Mouse (Mus musculus) MEL (cell line): ENCODE data around the gene Gsg1l. TPM values are rescaled to one million over a fixed set of nuclear protein-coding genes. Genes with fewer than 3 reads are reported as not detected.

Experiments
- DNase-seq: peaks from one replicate; pipeline ENCODE4 v3.0.0; 2011; ENCODE audit warnings: low read depth, low spot score
- H3K27ac ChIP-seq: 2 replicates; pipeline ENCODE4 v1.5.1; 2012; ENCODE audit warnings: low read depth, mild to moderate bottlenecking, control low read depth, low read length, moderate library complexity; ENCODE audit not compliant: control insufficient read depth
- H3K27me3 ChIP-seq, 2 experiments: fragments of 150-350 bp in 1 of 2; sonication (generic) in 1 of 2; 2 replicates each; pipeline ENCODE4 v1.6.1; 2012; ENCODE audit warnings: low read length in 2 of 2, mild to moderate bottlenecking in 2 of 2, improper control_type of control experiment in 1 of 2, moderate library complexity in 1 of 2; ENCODE audit not compliant: insufficient read depth in 2 of 2, control insufficient read depth in 1 of 2
- H3K36me3 ChIP-seq, 2 experiments: 2 replicates each; pipeline ENCODE4 v1.6.1; 2012 to 2014; ENCODE audit warnings: low read length in 2 of 2, improper control_type of control experiment in 1 of 2, inconsistent platforms in 1 of 2, mild to moderate bottlenecking in 1 of 2; ENCODE audit not compliant: insufficient read depth in 2 of 2, control insufficient read depth in 1 of 2
- H3K4me1 ChIP-seq, 2 experiments: fragments of 150-350 bp in 1 of 2; sonication (generic) in 1 of 2; 2 replicates each; pipeline ENCODE4 v1.6.1; 2012; ENCODE audit warnings: low read length in 2 of 2, improper control_type of control experiment in 1 of 2, mild to moderate bottlenecking in 1 of 2; ENCODE audit not compliant: insufficient read depth in 2 of 2, control insufficient read depth in 1 of 2
- H3K4me3 ChIP-seq, 2 experiments: fragments of 150-350 bp in 1 of 2; sonication (generic) in 1 of 2; 2 replicates each; pipeline ENCODE4 v1.5.1; 2012; ENCODE audit warnings: low read depth in 2 of 2, low read length in 2 of 2, mild to moderate bottlenecking in 2 of 2, moderate library complexity in 2 of 2, control low read depth in 1 of 2, improper control_type of control experiment in 1 of 2; ENCODE audit not compliant: control insufficient read depth in 1 of 2, insufficient read depth in 1 of 2
- H3K79me2 ChIP-seq: 2 replicates; pipeline ENCODE4 v1.6.1; 2012; ENCODE audit warnings: mild to moderate bottlenecking, low read length, moderate library complexity; ENCODE audit not compliant: control insufficient read depth, poor library complexity, insufficient read depth
- H3K9ac ChIP-seq: 2 replicates; pipeline ENCODE4 v1.6.1; 2012; ENCODE audit warnings: low read depth, mild to moderate bottlenecking, control low read depth, low read length, moderate library complexity; ENCODE audit not compliant: control insufficient read depth, poor library complexity, severe bottlenecking
- H3K9me3 ChIP-seq: fragments of 150-350 bp; sonication (generic); replicated peaks from 2 replicates; pipeline ENCODE4 v1.6.1; 2012; ENCODE audit warnings: mild to moderate bottlenecking, low read length, improper control_type of control experiment, moderate library complexity; ENCODE audit not compliant: insufficient read depth
- BHLHE40 ChIP-seq: IDR thresholded peaks from 2 replicates; pipeline ENCODE4 v1.6.1; 2012; ENCODE audit warnings: low read depth, mild to moderate bottlenecking, inconsistent platforms, low read length, improper control_type of control experiment, borderline replicate concordance
- CHD2 ChIP-seq: IDR thresholded peaks from 2 replicates; pipeline ENCODE4 v1.6.1; 2011; ENCODE audit warnings: low read length, improper control_type of control experiment
- CTCF ChIP-seq, 3 experiments: IDR thresholded peaks in 2 of 3; conservative IDR thresholded peaks in 1 of 3; 2 replicates each; pipeline ENCODE4 v1.5.1; 2011 to 2012; ENCODE audit warnings: low read length in 3 of 3, low read depth in 2 of 3, mild to moderate bottlenecking in 2 of 3, improper control_type of control experiment in 1 of 3, inconsistent platforms in 1 of 3, mixed read lengths in 1 of 3, moderate library complexity in 1 of 3; ENCODE audit not compliant: control insufficient read depth in 1 of 3, insufficient read depth in 1 of 3, poor library complexity in 1 of 3, severe bottlenecking in 1 of 3
- E2F4 ChIP-seq: IDR thresholded peaks from 2 replicates; pipeline ENCODE4 v1.6.1; 2011; ENCODE audit warnings: low read depth, low read length, improper control_type of control experiment, borderline replicate concordance
- ELF1 ChIP-seq: IDR thresholded peaks from 2 replicates; pipeline ENCODE4 v1.6.1; 2014; ENCODE audit warnings: low read depth, mild to moderate bottlenecking, inconsistent platforms, low read length, improper control_type of control experiment, moderate library complexity
- GABPA ChIP-seq: IDR thresholded peaks from 2 replicates; pipeline ENCODE4 v1.6.1; 2012; ENCODE audit warnings: low read depth, mild to moderate bottlenecking, inconsistent platforms, low read length, improper control_type of control experiment, moderate library complexity
- HCFC1 ChIP-seq: IDR thresholded peaks from 2 replicates; pipeline ENCODE4 v1.6.1; 2012; ENCODE audit warnings: low read depth, mild to moderate bottlenecking, inconsistent platforms, low read length, improper control_type of control experiment, moderate library complexity
- KAT2A ChIP-seq: conservative IDR thresholded peaks from 2 replicates; pipeline ENCODE4 v1.6.1; 2012; ENCODE audit warnings: low read depth, low read length, improper control_type of control experiment, inconsistent platforms
- MAFK ChIP-seq: IDR thresholded peaks from 2 replicates; pipeline ENCODE4 v1.6.1; 2011; ENCODE audit warnings: low read depth, mild to moderate bottlenecking, low read length, improper control_type of control experiment, borderline replicate concordance
- MAX ChIP-seq: IDR thresholded peaks from 2 replicates; pipeline ENCODE4 v1.6.1; 2011; ENCODE audit warnings: low read length, improper control_type of control experiment
- MEF2A ChIP-seq: IDR thresholded peaks from 2 replicates; pipeline ENCODE4 v1.6.1; 2014; ENCODE audit warnings: low read depth, mild to moderate bottlenecking, inconsistent platforms, low read length, improper control_type of control experiment; ENCODE audit not compliant: poor library complexity, insufficient replicate concordance, severe bottlenecking; ENCODE audit errors: extremely low read depth
- MXI1 ChIP-seq: IDR thresholded peaks from 2 replicates; pipeline ENCODE4 v1.6.1; 2011; ENCODE audit warnings: mild to moderate bottlenecking, low read depth, low read length, improper control_type of control experiment
- MYB ChIP-seq: IDR thresholded peaks from 2 replicates; pipeline ENCODE4 v1.6.1; 2011; ENCODE audit warnings: mild to moderate bottlenecking, low read depth, low read length, improper control_type of control experiment
- NRF1 ChIP-seq: IDR thresholded peaks from 2 replicates; pipeline ENCODE4 v1.6.1; 2014; ENCODE audit warnings: low read depth, mild to moderate bottlenecking, inconsistent platforms, low read length, improper control_type of control experiment, moderate library complexity; ENCODE audit not compliant: poor library complexity, insufficient read depth, severe bottlenecking
- POLR2A ChIP-seq, 2 experiments: IDR thresholded peaks; 2 replicates each; pipeline ENCODE4 v1.6.1; 2011 to 2012; ENCODE audit warnings: low read length in 2 of 2, mild to moderate bottlenecking in 2 of 2, control low read depth in 1 of 2, improper control_type of control experiment in 1 of 2, low read depth in 1 of 2, moderate library complexity in 1 of 2; ENCODE audit not compliant: control insufficient read depth in 1 of 2, insufficient read depth in 1 of 2, poor library complexity in 1 of 2
- POLR2AphosphoS2 ChIP-seq: IDR thresholded peaks from 2 replicates; pipeline ENCODE4 v1.6.1; 2011; ENCODE audit warnings: low read length, improper control_type of control experiment
- RCOR1 ChIP-seq: IDR thresholded peaks from 2 replicates; pipeline ENCODE4 v1.6.1; 2012; ENCODE audit warnings: low read depth, mild to moderate bottlenecking, inconsistent platforms, low read length, improper control_type of control experiment
- SMC3 ChIP-seq: IDR thresholded peaks from 2 replicates; pipeline ENCODE4 v1.6.1; 2011; ENCODE audit warnings: low read depth, low read length, improper control_type of control experiment
- UBTF ChIP-seq: IDR thresholded peaks from 2 replicates; pipeline ENCODE4 v1.6.1; 2012; ENCODE audit warnings: low read depth, mild to moderate bottlenecking, inconsistent platforms, low read length, improper control_type of control experiment, moderate library complexity, borderline replicate concordance; ENCODE audit not compliant: insufficient read depth
- USF1 ChIP-seq: IDR thresholded peaks from 2 replicates; pipeline ENCODE4 v1.6.1; 2014; ENCODE audit warnings: low read depth, mild to moderate bottlenecking, inconsistent platforms, low read length, improper control_type of control experiment, moderate library complexity
- USF2 ChIP-seq, 2 experiments: IDR thresholded peaks; 2 replicates each; pipeline ENCODE4 v1.6.1; 2011 to 2012; ENCODE audit warnings: improper control_type of control experiment in 2 of 2, low read length in 2 of 2, borderline replicate concordance in 1 of 2, inconsistent platforms in 1 of 2, low read depth in 1 of 2, mild to moderate bottlenecking in 1 of 2; ENCODE audit not compliant: insufficient read depth in 1 of 2
- ZC3H11A ChIP-seq: IDR thresholded peaks from 2 replicates; pipeline ENCODE4 v1.6.1; 2012; ENCODE audit warnings: low read depth, mild to moderate bottlenecking, inconsistent platforms, low read length, improper control_type of control experiment
- ZKSCAN1 ChIP-seq: IDR thresholded peaks from 2 replicates; pipeline ENCODE4 v1.6.1; 2012; ENCODE audit warnings: low read depth, mild to moderate bottlenecking, inconsistent platforms, low read length, improper control_type of control experiment, moderate library complexity
- ZMIZ1 ChIP-seq: IDR thresholded peaks from 2 replicates; pipeline ENCODE4 v1.6.1; 2012; ENCODE audit warnings: low read depth, mild to moderate bottlenecking, inconsistent platforms, low read length, improper control_type of control experiment, moderate library complexity
- ZNF384 ChIP-seq: IDR thresholded peaks from 2 replicates; pipeline ENCODE4 v1.6.1; 2012; ENCODE audit warnings: low read depth, mild to moderate bottlenecking, inconsistent platforms, low read length, improper control_type of control experiment
- polyA plus RNA-seq, 2 experiments: library from polyadenylated mRNA; stranded (reverse) in 1 of 2; unstranded in 1 of 2; fragments of >175 nt in 1 of 2; fragments of >200 nt in 1 of 2; gene quantifications; 2 replicates each; pipeline versions ENCODE4 v1.2.1 to v1.2.4; 2012; ENCODE audit warnings: low replicate concordance in 2 of 2, low read depth in 1 of 2; ENCODE audit not compliant: insufficient read length in 2 of 2, insufficient read depth in 1 of 2, missing spikeins in 1 of 2
- total RNA-seq: library from RNA; depleted of rRNA; stranded (reverse); fragments of 300-350 nt; gene quantifications from 2 replicates; pipeline ENCODE4 v1.2.3, GENCODE M21; 2012

The Gsg1l gene
- total and polyA plus RNA-seq, 3 experiments = not detected

GRCm38 (mm10) chr7:125897059-125897458 is 185.2 kb downstream of the Gsg1l start:
- Histone ChIP-seq H3K27me3 (peaks cover 0 to 2% of the 10 kb centered on the region in 2 experiments; a peak in 2 of 4 replicates), H3K79me2 (no peaks in the 10 kb centered on the region)
- no peak for TF ChIP-seq USF2 (IDR thresholded peaks at IDR 0.05; ENCODE audit: borderline replicate concordance in 1 of 2, insufficient read depth in 1 of 2, low read depth in 1 of 2, low read length in 2 of 2)
- no peak for TF ChIP-seq ZC3H11A
- no peak for TF ChIP-seq E2F4
- TF ChIP-seq RCOR1 = no peak
- no peak for TF ChIP-seq HCFC1
- no peak for TF ChIP-seq POLR2A (IDR thresholded peaks at IDR 0.05; ENCODE audit: control insufficient read depth in 1 of 2, insufficient read depth in 1 of 2, low read depth in 1 of 2, low read length in 2 of 2, poor library complexity in 1 of 2)
- TF ChIP-seq ZKSCAN1 = no peak

GRCm38 (mm10) chr7:125893621-125894020 is 188.6 kb downstream of the Gsg1l start:
- no peaks in the 10 kb centered on the region for H3K4me1 ChIP-seq
- H3K4me3 ChIP-seq = no peak overlapping the region
- no peak for DNase-seq
- no peaks in the 10 kb centered on the region for H3K9me3 ChIP-seq
- TF ChIP-seq MXI1 (no peak), NRF1 (no peak), MAFK (no peak), USF2 (IDR thresholded peaks at IDR 0.05; ENCODE audit: borderline replicate concordance in 1 of 2, insufficient read depth in 1 of 2, low read depth in 1 of 2, low read length in 2 of 2) (no peak), MAX (no peak), ZC3H11A (no peak)
- no peak overlapping the region for H3K9ac ChIP-seq
- H3K79me2 ChIP-seq = no peaks in the 10 kb centered on the region
- peaks cover 0 to 2% of the 10 kb centered on the region in 2 experiments; a peak in 3 of 4 replicates for H3K27me3 ChIP-seq
- no peaks in the 10 kb centered on the region for H3K36me3 ChIP-seq
- H3K27ac ChIP-seq = no peak overlapping the region

More at GRCm38 (mm10) chr7:125897059-125897458, 185.2 kb downstream of the Gsg1l start:
- Histone ChIP-seq H3K9me3 (no peaks in the 10 kb centered on the region), H3K9ac (no peak overlapping the region), H3K4me1 (no peaks in the 10 kb centered on the region), H3K27ac (no peak overlapping the region), H3K36me3 (no peaks in the 10 kb centered on the region), H3K4me3 (no peak overlapping the region)
- DNase-seq = no peak

GRCm38 (mm10) chr7:125888373-125888772 is 193.8 kb downstream of the Gsg1l start:
- Histone ChIP-seq H3K4me1 (no peaks in the 10 kb centered on the region), H3K9me3 (no peaks in the 10 kb centered on the region), H3K27ac (no peak overlapping the region), H3K79me2 (no peaks in the 10 kb centered on the region), H3K4me3 (no peak overlapping the region), H3K36me3 (no peaks in the 10 kb centered on the region), H3K27me3 (no peaks in the 10 kb centered on the region; a peak in 2 of 4 replicates), H3K9ac (no peak overlapping the region)
- DNase-seq = no peak
- TF ChIP-seq HCFC1 (no peak), KAT2A (no peak), SMC3 (no peak), NRF1 (no peak), CHD2 (no peak), POLR2AphosphoS2 (no peak), MEF2A (no peak), UBTF (no peak), MYB (no peak), ZC3H11A (no peak), ELF1 (no peak), MAX (no peak), CTCF (IDR thresholded peaks at IDR 0.05 in 2 of 3, conservative IDR thresholded peaks at IDR 0.05 in 1 of 3; ENCODE audit: control insufficient read depth in 1 of 3, insufficient read depth in 1 of 3, low read depth in 2 of 3, low read length in 3 of 3, poor library complexity in 1 of 3, severe bottlenecking in 1 of 3) (no peak), ZMIZ1 (no peak), ZNF384 (no peak), GABPA (no peak), USF1 (no peak), BHLHE40 (no peak)
